Mouse (Mus musculus) right cerebral cortex, postnatal 4 days (tissue): Measurements from ENCODE around the gene Cdk8.

Source experiments
- DNase-seq: peaks from one replicate; pipeline ENCODE4 v3.0.0-alpha.2; 2022

The Cdk8 gene

DNA sequence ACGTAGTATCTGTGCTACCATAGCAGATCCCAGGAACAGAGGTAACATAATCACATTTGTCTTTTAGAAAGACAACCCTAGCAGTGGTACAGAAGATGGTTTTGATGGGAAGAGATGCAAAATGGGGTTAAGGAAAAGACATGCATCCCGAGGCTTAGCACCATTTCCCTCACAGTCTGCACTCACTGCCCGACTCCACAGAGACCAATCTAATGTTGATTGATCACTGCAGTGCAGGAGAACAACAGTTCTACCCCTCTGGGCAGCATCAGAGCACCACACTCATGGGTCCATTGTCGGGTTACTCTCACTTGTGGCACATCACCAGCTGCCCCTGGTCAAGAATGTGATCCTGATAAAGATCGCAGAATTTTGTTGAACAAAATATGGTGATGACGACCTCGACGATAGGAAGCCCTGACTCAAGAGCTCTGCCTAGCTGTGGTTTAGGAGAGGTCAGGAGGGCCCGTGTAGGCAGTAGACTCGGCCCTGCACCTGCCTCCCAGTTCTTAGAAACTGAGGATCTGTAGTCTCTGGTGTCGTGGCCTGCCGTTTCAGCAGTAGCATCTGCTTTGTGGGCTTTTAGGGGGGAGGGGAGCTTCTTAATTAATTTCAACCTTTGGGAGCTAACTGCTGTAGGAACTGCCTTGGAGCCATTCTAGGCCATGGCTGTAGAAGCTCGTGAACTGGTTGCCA, 51.0 kb downstream of the Cdk8 start:
- DNase-seq = no peak

DNA sequence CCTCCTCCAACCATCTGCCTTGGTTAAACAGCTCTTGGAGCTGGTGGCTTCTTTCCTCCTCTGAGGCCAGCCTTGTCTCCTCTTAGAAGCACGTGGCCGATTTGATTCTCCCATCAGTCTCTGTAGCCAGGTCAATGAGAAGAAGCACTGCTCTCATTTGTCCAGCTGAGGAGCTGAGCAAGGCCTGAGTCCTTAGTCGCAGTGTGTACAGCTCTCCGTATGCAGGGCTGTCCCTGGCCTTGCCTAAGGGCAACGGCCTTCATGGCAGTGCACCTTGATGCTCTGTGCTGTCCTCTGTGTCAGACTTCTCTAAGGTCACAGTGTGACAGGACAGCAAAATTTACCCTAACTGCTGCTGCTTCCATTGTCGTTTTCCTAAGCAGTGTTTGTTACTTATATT, 52.9 kb downstream of the Cdk8 start:
- no peak for DNase-seq

DNA sequence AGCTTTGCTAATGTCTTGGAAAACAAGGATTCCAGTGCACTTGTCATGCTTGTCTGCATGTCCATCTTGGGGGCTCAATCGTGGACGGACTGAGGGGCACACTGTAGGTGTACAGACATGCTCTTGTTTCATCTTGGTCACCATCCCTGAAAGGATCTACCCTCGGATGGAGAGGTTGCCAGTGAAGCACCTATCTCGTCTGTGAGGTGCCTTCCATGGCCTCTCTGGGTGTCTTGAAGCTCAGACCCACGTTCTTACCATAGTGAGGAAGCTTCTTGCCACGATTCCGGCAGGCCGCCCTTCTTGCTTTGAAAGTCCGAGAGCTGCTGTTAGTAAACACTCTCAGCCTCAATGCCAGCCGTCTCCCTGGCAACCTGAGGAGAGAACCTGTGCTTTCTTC, 56.4 kb downstream of the Cdk8 start:
- DNase-seq = no peak

DNA sequence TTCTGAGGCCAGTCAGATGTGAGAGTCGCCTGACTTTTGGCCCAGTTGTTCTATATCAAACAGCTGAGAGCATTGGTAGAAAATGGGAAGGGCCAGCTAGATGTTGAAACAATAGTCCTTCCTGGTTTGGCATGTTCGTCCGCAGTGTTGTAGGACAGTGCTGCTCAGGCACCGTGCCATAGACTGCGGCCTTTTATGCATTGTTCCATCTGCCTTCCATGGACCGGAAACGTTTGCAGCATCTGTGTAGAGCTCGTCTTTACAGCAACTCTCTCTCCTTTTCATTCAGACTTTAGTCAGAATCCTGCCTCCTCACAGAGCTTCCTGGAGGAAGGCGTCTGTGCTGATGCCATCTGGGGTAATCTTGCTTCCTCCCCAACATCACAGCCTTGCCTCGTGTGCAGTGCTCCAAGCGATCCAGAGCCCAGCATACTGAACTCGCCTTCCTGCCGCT, 57.0 kb downstream of the Cdk8 start:
- peak; percentile 14 for DNase-seq

DNA sequence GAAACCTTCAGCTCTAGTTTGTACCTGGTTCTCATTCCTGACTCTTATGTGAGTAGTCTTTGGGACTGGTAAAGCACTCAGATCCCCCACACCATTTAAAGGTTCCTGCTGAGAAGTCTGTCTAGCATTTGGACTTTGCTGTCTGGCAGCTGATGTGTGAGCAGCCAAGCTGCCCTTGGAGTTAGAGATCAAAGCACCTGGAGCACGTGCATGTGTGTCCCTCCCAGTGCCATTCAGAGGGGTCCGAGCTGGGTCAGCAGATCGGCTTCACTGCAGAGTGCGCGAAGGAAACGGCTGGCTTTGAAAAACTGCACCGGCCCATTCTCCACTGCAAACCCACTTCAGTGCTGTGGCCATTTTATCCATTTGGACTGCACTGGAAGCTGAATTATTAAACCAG, 58.9 kb downstream of the Cdk8 start:
- no peak for DNase-seq

DNA sequence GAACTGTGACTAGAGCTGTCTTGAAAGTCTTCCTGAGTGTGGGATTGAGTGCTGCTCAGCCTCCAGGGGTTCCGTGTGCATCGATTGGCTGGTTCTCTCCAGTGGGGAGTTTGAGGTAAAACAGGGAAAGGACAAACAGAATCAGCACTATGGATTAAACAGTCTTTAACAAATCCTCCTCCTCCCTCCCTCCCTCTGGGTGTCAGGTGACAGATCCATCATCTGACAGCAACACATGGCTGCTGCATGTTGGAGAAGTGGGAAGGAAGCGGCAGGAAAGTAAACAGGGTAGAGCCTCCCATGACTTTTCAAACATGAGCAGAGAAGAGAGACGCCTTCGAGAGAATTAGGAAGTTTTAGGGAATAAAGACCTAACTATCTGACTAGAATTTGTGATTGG, 59.4 kb downstream of the Cdk8 start:
- DNase-seq = no peak

DNA sequence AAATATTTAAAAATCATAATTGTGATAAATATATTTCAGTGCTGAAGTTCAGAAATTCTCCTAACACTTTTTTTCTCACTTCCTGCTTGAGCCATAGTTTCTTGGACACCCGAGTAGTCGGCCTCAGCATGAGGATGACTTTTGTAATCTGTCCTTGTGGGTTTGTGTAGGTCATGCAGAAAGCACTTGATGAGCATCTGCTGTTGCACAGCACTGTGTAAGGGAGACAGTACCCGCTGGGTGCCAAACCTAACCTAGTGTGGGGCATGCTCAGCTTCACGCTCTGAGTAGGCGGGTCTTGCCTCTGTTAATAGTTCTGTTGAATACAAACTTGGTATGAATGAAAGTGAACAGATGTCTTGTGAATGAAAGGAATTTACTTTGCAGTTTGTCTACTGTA, 60.5 kb downstream of the Cdk8 start:
- no peak for DNase-seq

DNA sequence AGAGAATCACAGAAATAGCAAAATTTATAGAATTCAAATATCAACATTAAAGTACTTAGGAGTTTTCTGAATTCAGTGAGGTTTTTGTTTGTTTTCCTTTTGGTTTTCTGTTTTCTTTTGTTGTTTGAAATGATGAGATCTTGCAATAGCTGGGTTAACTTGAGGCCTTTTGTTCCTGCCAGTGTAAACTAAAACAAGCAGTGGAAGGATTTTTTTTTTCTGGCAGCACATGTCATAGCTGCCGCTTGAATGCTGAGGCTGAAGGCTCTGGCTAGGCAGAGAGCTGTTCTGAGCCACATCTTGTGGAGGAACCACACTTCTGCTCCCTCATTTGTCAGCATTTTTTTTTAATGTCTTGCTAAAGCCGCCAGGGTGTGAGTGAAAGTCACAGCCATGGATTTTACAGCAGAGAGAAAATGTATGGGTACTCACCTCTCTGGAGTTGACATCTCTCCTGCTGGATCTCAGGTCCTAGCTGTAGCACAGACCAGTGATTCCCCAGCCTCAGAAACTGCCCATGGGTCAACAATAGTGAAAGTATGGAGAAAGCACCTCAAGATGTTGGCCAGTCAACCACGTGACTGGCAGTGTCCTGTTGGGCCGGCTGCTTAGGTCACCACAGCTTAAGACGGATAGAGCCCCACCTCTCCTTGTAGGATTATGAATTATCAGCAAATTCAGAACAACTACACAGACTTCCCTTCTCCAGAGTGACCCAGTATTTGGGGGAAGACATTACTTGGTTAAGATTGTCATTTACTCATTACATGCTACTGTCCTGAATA, 62.1 kb downstream of the Cdk8 start:
- DNase-seq = no peak

DNA sequence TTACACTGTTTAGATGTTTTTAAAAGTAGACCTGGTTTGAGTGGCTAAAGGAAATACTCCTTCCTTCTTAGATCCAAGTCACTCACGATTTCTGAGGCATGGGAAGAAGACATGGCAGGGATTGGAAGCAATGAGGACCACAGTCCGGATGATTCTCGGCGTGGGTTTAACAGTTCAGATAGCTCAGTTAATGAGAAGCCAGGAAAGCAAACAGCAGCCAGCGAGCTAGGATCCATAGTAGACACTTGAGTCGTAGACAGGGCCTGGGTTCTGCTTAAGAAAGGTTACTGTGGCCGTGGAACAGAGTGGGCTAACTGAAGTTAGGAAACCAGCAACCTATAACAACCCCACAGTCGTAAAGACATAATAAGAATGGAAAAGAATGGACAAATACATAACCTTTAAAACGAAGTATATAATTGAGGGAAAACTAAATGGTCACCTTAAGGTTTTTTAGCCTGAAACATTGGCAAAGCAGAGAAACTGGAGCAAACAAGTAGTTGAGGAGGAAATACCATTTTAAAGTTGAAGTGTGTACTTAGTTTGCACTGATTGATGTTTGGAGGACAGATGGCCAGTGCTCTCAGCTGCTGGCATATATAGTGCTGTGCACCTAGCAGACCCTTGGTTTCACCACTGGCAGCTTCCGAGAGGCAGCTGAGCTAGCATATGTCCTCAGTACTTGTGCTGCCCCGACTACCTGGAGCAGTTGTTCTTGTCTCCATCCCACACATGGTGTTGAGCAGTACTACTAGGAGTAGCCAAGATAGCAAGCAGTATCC, 63.1 kb downstream of the Cdk8 start:
- no peak for DNase-seq

DNA sequence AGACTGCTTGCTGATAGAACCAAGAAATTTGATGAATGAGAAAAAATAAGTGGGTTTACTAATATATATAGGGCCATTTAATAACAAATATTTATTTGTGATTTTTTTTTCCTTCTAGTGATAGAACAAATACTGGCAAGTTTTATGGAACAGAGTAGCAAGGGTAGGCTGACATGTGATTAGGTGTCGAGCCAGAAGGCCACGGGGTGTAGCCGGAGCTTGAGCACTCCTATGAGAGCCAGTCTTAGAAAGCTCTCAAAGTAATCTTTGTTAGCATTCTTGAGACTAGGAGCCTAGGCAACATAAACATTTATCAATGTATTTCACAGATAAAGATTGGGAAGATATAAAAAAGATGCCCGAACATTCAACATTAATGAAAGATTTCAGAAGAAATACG, 63.8 kb downstream of the Cdk8 start:
- no peak for DNase-seq

DNA sequence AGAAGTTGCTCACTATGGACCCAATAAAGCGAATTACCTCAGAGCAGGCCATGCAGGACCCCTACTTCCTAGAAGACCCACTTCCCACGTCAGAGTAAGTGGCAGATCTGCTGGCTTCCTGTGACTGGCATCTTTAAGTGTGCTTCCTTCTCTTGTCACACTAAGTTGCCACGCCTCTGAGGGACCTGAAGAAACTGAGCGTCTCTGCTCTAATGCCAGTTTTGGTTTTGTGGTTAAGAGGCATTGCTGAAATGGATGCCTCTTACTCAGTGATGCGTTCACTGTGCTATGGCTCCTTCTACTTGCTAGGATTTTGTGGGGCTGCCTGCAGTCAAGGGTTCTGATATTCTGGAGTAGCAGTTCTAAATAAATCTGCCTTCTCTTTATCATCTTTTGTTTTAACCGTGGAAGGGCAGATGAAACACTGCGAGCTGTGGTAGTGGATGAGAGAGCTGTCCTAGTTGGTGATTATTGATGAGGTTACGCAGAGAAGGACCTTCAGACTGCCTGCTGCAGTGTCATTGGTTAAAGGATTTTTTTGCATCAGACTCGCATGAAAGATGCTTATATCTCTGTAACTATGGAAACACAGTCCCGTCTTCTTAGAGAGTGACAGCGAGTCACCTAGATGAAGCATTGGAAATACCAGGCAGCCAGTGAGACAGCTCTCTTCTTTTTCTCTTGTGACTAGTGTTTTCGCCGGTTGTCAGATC, 67.9 kb downstream of the Cdk8 start:
- no peak for DNase-seq

DNA sequence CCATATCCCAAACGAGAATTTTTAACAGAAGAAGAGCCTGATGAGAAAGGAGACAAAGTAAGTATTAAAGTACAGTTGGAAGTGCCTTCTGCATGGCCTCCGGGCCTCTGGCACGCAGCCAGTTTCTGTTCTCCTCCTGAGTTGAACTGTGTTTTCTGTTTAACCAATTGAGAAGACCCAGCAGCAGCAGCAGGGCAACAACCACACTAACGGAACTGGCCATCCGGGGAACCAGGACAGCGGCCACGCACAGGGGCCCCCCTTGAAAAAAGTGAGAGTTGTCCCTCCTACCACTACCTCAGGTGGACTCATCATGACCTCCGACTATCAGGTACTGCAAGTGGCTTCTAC, 68.5 kb downstream of the Cdk8 start:
- DNase-seq = peak; percentile 60

DNA sequence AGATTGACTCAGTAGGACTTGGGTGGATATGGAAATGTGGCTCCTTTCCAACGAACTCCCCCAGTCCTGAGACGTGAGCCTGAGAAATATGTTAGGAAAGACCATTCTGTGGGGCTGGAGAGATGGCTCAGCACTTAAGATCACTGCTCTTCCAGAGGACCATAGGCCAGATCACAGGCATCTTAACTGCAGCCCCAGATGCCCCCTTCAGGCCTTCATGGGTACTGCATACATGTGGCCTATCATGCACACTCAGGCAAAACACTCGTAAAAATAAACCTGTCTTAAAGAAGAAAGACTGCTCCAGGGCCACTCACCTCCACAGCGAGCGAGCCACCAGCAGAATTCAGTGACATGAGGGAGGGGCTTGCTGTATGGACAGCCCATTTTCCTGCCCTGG, 72.4 kb downstream of the Cdk8 start:
- DNase-seq = peak; percentile 67

DNA sequence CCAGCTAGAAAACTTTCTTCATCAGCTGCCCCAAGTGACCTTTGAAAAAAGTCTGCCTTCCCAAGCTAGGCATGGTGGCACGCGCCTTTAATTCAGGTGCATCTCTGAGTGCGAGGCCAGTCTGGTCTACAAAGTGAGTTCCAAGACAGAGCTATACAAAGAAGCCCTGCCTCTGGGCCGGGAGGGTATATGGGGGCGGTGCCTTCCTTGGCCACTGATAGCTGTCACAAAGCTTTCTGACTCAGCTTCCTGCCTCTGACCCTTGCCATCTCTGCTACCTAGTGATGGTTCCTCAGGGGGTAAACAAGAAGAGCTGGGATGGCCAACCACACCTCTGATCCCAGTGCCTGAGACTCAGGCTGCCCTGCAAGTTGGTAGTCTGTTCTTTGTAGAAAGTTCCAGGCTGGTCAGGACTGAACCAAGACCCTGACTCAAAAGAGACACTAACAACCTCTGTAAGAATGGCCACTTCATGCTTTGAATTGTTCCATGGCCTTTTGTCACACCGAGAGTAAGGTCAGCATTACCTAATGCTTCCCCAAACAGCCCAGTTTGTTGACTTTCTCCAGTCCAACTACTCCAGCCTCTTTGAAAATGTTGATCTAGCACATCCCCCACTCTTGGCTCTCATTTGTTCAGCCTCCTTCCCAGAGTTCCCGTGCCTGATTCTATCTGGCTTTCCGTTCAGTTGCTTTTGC, 76.2 kb downstream of the Cdk8 start:
- DNase-seq = no peak

DNA sequence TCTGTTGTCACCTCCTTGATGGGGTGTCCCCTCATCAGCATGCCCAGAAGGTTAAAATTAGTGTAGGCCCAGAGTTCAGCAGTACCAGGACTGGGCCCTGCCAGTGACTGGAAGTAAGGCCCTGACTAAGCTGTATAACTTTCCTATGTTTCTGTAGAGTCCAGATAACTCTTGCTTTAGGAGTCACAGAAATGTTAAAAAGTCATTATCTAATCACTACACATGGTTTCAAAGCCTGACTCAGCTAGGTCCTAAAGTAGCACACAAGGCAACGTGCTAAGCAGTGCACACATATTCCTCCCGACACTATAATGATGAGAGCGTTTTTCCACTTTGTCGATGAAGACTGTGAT, 76.7 kb downstream of the Cdk8 start:
- DNase-seq = no peak

DNA sequence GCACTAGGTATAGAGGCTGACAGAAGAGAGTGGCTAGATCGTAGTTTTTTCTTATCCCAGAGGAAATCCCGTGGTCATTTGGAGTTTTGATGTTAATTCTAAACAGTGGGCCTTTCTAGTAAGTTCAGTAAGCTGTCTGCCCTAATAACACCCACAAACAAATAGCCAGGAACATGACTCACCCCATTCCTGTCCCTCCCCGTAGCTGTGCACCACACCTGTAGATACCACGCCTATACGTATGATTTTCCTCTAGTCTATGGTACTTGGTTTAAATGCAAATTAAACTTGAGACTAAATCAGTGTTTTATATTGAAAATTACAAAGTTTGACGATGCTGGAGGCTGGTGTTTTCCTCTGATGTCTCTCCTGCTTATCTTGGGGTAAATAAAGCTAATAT, 83.5 kb downstream of the Cdk8 start:
- DNase-seq = no peak

DNA sequence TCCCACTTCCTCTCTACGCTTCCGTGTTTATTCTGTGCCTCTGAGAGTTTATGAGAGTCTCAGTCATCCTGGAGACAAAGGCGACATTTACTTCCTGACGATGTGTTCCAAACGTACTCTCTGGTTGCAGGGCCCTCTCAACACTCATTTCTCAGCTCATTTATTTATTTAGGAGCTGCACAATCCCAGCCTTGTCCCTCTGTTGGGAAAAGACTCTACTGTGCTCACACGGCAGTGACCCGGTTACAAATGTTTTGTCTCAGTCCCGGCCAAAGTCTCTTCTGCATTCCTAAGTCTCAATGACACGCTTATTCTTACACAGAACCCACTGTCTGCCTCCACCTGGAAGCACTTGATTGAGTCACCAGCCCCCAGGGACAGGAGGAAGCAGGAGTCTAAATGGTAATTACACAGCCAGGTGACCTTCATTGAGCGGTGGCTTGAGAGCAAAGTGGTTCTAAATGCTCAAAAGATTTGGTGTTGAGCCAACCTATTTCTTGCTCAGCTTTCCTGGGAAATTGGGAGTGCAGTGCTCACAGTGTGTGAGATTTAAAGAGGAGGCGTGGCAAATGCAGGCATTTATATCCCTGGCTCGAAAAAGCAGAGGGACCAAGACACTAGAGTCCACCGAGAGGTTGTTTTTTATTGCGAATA, 84.4 kb downstream of the Cdk8 start:
- no peak for DNase-seq

DNA sequence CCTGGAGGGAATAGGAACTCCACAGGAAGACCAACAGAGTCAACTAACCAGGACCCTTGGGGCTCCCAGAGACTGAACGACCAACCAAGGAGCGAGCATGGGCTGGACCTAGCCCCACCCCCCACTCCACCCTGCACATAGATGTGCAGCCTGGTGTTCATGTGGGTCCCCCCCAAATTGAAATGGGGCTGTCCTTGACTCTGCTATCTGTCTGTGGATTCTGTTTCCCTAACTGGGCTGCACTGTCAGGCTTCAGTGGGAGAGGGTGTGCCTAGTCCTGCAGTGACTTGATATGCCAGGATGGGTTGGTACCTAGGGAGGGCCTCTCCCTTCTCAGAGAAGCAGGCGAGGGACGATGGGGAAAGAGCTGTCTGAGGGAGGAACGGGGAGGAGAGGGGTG, 85.3 kb downstream of the Cdk8 start:
- no peak for DNase-seq

DNA sequence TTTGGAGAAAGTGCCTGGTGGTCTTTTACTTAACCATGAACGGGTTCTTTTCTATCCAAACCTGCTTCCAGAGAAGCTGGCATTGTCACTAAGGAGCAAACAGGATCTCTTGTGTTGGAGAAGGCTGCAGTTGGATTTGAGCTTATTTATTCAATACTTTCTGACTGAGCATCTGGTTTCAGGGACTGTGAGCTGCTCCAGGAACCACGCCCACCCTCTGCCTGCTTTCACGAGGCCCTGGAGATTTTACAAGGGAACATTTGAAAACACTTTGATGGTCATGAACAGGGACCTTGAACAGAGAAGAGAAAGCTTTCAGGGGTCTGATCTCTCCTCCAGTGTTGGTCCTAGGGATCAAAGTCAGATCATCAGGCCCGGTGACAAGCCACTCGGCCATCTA, 87.0 kb downstream of the Cdk8 start:
- DNase-seq = no peak

DNA sequence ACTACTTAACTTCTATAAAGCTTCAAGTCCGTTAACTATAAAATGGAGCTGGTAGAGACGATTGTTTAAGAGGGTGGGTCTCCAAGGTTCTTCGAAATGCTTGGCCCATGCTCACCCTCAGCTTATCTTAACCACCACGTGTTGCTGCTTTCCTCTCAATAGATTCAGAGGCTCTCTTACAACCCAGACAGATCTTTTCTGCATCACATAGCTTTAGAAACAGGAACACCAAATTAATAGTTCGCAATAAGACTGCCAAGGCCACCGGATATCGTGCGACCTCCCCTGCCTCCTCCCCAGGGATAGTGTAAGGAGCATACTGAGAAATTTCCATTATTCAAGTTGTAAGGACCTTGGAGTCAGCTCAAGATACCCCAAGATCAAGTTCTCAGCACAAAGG, 87.4 kb downstream of the Cdk8 start:
- DNase-seq = no peak

DNA sequence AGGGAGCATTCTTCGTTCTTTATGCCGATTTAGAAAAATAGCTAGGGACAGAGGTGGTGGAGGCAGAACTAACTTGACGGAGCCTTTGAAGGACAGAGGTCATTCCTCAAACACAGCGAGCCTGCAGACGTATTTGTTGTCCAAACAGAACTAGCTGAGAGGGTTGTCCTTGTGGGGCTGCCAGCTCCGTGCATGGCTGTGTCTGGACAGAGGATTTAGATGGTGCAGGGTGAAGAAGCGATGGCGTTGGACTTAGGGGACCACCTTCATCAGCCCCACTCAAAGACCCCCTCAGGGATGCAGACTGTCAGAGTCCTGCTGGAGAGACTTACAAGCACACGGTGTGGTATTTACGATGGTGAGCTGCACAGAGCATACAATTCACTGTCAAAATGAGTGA, 97.9 kb downstream of the Cdk8 start:
- DNase-seq = no peak

DNA sequence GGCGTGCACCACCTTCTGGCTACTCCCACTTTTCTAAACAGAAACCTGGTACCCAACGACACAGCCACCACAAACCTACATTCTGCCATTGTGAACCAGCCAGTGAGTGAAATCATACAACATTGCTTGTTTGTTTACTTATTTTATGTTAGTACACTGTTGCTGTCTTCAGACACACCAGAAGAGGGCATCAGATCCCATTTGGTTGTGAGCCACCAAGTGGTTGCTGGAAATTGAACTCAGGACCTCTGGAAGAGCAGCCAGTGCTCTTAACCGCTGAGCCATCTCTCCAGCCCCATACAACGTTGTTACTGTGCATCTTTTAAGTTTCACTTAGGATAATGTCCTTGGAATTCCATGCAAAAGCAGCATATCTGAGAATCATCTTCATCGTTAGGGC, 98.5 kb downstream of the Cdk8 start:
- no peak for DNase-seq
